Mouse (Mus musculus) macrophage (primary cell): ENCODE results near the gene Efcab2. TPM values are rescaled to one million over a fixed set of nuclear protein-coding genes. Genes with fewer than 3 reads are reported as not detected.
"Not testable (repeated sequence)": the region's sequence is repeated elsewhere in the genome, so short reads cannot be mapped to it uniquely, and the experiment has no call there.

Experiments used
- H3K27ac ChIP-seq: fragments of 350-480 bp; formaldehyde crosslinking; 2 replicates; pipeline ENCODE4 v1.9.0; 2021
- H3K36me3 ChIP-seq: fragments of 350-480 bp; formaldehyde crosslinking; 2 replicates; pipeline ENCODE4 v1.9.0; 2021; ENCODE audit errors: inconsistent target
- H3K4me3 ChIP-seq: fragments of 350-480 bp; formaldehyde crosslinking; 2 replicates; pipeline ENCODE4 v1.9.0; 2021; ENCODE audit errors: inconsistent target
- H3K79me2 ChIP-seq: fragments of 350-480 bp; formaldehyde crosslinking; 2 replicates; pipeline ENCODE4 v1.9.0; 2021; ENCODE audit errors: inconsistent target
- WGBS: methylation state at CpG from one replicate; pipeline ENCODE4 v1.1.7; 2026; ENCODE audit warnings: inconsistent platforms; ENCODE audit not compliant: missing documents; 5-methylcytosine and 5-hydroxymethylcytosine counted together
- polyA plus RNA-seq: library from polyadenylated mRNA; stranded (reverse); fragments of 250-400 nt; gene quantifications from 3 replicates; pipeline ENCODE4 v1.2.4, GENCODE M21; 2018; ENCODE audit warnings: inconsistent platforms

The Efcab2 gene
- polyA plus RNA-seq, 1 experiment from 2014 or later: 3.6 TPM

GRCm38 (mm10) chr1:178382165-178382564 lies 23.7 kb upstream of the Efcab2 start:
- Histone ChIP-seq H3K36me3 (no peaks in the 10 kb centered on the region), H3K79me2 (no peaks in the 10 kb centered on the region), H3K4me3 (no peak overlapping the region), H3K27ac (no peak overlapping the region)

GRCm38 (mm10) chr1:178388802-178389201 lies 17.1 kb upstream of the Efcab2 start:
- no peak overlapping the region for H3K27ac ChIP-seq
- H3K36me3 ChIP-seq: no peaks in the 10 kb centered on the region
- H3K79me2 ChIP-seq: no peaks in the 10 kb centered on the region
- WGBS: 98% methylated on average over 4 of the region's 4 CpGs
- no peak overlapping the region for H3K4me3 ChIP-seq

- Histone ChIP-seq H3K27ac (no peak overlapping the region), H3K79me2 (no peaks in the 10 kb centered on the region), H3K36me3 (no peaks in the 10 kb centered on the region), H3K4me3 (no peak overlapping the region)
- WGBS: 100% methylated on average over 2 of the region's 2 CpGs
Observed at GRCm38 (mm10) chr1:178389401-178389800, 16.5 kb upstream of the Efcab2 start.

- 29% methylated on average over 5 of the region's 5 CpGs for WGBS
- no peaks in the 10 kb centered on the region for H3K36me3 ChIP-seq
- no peak overlapping the region for H3K4me3 ChIP-seq
- no peak overlapping the region for H3K27ac ChIP-seq
- no peaks in the 10 kb centered on the region for H3K79me2 ChIP-seq
Observed at GRCm38 (mm10) chr1:178392970-178393369, 12.9 kb upstream of the Efcab2 start.

- no peak overlapping the region for H3K4me3 ChIP-seq
Observed at GRCm38 (mm10) chr1:178395091-178395490, 10.8 kb upstream of the Efcab2 start.

GRCm38 (mm10) chr1:178396383-178396782 lies 9.5 kb upstream of the Efcab2 start:
- Histone ChIP-seq H3K4me3 (no peak overlapping the region), H3K36me3 (no peaks in the 10 kb centered on the region), H3K27ac (no peak overlapping the region), H3K79me2 (no peaks in the 10 kb centered on the region)
- 95% methylated on average over 4 of the region's 4 CpGs for WGBS

More at GRCm38 (mm10) chr1:178395091-178395490, 10.8 kb upstream of the Efcab2 start:
- no peaks in the 10 kb centered on the region for H3K36me3 ChIP-seq
- no peak overlapping the region for H3K27ac ChIP-seq
- 92% methylated on average over 6 of the region's 6 CpGs for WGBS
- H3K79me2 ChIP-seq: no peaks in the 10 kb centered on the region

- Histone ChIP-seq H3K36me3 (no peaks in the 10 kb centered on the region), H3K4me3 (no peak overlapping the region), H3K79me2 (no peaks in the 10 kb centered on the region), H3K27ac (no peak overlapping the region)
- 94% methylated on average over 5 of the region's 6 CpGs for WGBS
Observed at GRCm38 (mm10) chr1:178399879-178400278, 6.0 kb upstream of the Efcab2 start.

- 80% methylated on average over 7 of the region's 7 CpGs for WGBS
- Histone ChIP-seq H3K36me3 (no peaks in the 10 kb centered on the region), H3K79me2 (no peaks in the 10 kb centered on the region), H3K4me3 (no peak overlapping the region), H3K27ac (no peak overlapping the region)
Observed at GRCm38 (mm10) chr1:178400652-178401051, 5.2 kb upstream of the Efcab2 start.

- no peaks in the 10 kb centered on the region for H3K36me3 ChIP-seq
- H3K27ac ChIP-seq: no peak overlapping the region
- WGBS: 69% methylated on average over 6 of the region's 6 CpGs
- H3K79me2 ChIP-seq: no peaks in the 10 kb centered on the region
- no peak overlapping the region for H3K4me3 ChIP-seq
Observed at GRCm38 (mm10) chr1:178401960-178402359, 3.9 kb upstream of the Efcab2 start.

GRCm38 (mm10) chr1:178405445-178405911 lies 407 bp upstream of the Efcab2 start:
- Histone ChIP-seq H3K79me2 (no peaks in the 10 kb centered on the region), H3K36me3 (no peaks in the 10 kb centered on the region), H3K4me3 (peak overlapping the region; percentile 43), H3K27ac (peak overlapping the region; percentile 92)
- WGBS: 0% methylated on average over 11 of the region's 23 CpGs

- no peaks in the 10 kb centered on the region for H3K79me2 ChIP-seq
- 70% methylated on average over 12 of the region's 12 CpGs for WGBS
- peak overlapping the region; percentile 92 for H3K27ac ChIP-seq
- H3K36me3 ChIP-seq: no peaks in the 10 kb centered on the region
- peak overlapping the region; percentile 45 for H3K4me3 ChIP-seq
Observed at GRCm38 (mm10) chr1:178406765-178407645, 1.1 kb downstream of the Efcab2 start.

- no peak overlapping the region for H3K27ac ChIP-seq
- H3K4me3 ChIP-seq: no peak overlapping the region
- WGBS: 100% methylated on average over 2 of the region's 2 CpGs
- H3K36me3 ChIP-seq: no peaks in the 10 kb centered on the region
- no peaks in the 10 kb centered on the region for H3K79me2 ChIP-seq
Observed at GRCm38 (mm10) chr1:178407651-178408050, 1.8 kb downstream of the Efcab2 start.

GRCm38 (mm10) chr1:178408901-178409361 lies 3.0 kb downstream of the Efcab2 start:
- 94% methylated on average over 4 of the region's 4 CpGs for WGBS
- H3K36me3 ChIP-seq: no peaks in the 10 kb centered on the region
- H3K79me2 ChIP-seq: no peaks in the 10 kb centered on the region
- no peak overlapping the region for H3K4me3 ChIP-seq
- H3K27ac ChIP-seq: no peak overlapping the region

- H3K4me3 ChIP-seq, H3K36me3 ChIP-seq, H3K27ac ChIP-seq, H3K79me2 ChIP-seq: not testable (repeated sequence)
- WGBS: 86% methylated on average over 2 of the region's 2 CpGs
Observed at GRCm38 (mm10) chr1:178413367-178413766, 7.5 kb downstream of the Efcab2 start.

GRCm38 (mm10) chr1:178419608-178420007 lies 13.7 kb downstream of the Efcab2 start:
- Histone ChIP-seq H3K4me3 (no peak overlapping the region), H3K27ac (no peak overlapping the region), H3K79me2 (no peaks in the 10 kb centered on the region), H3K36me3 (no peaks in the 10 kb centered on the region)
- WGBS: 92% methylated on average over 2 of the region's 2 CpGs
